In genomic region chr5:135832729-135833128, GRCm38 (mm10) we compare ENCODE assay signal across 13 mouse cellular contexts. TPM values are rescaled to one million over a fixed set of nuclear protein-coding genes. Genes with fewer than 3 reads are reported as not detected.
A peak's percentile ranks its signal among the peaks of the same experiment; 100 is the strongest.
DNase-seq lines count a peak whose midpoint lies in the region; ATAC-seq lines count a peak whose summit lies in the region.
"Had no signal": no experiment of that assay in that cellular context is flagged by ENCODE, and none has a peak within 500 bp of the region (broad histone marks: within the 10 kb centered on the region; RNA-seq: fewer than 3 reads in every experiment).

No protein-coding gene starts in this region.

- H3K9ac ChIP-seq in neural tube, embryonic 13.5 days: no peak overlapping the region
- no peak overlapping the region for H3K9ac ChIP-seq in forebrain, embryonic 16.5 days (replicated peaks; ENCODE audit: low read depth, low read length)
- H3K9ac ChIP-seq: kidney, embryonic 15.5 days had no signal

- H3K9me3 ChIP-seq in neural tube, embryonic 13.5 days: no peaks in the 10 kb centered on the region
- no peaks in the 10 kb centered on the region for H3K9me3 ChIP-seq in forebrain, embryonic 16.5 days (ENCODE audit: control insufficient read depth, low read length)
- H3K9me3 ChIP-seq: kidney, embryonic 15.5 days; megakaryocyte, embryonic 14.5 days had no signal

- 0 out of 2 replicates have a peak, but pooled peaks cover 4% of the 10 kb centered on the region for H3K27me3 ChIP-seq in neural tube, embryonic 13.5 days
- no peaks in the 10 kb centered on the region for H3K27me3 ChIP-seq in forebrain, embryonic 16.5 days (replicated peaks; ENCODE audit: control insufficient read depth, insufficient read depth, low read length)

- peak overlapping the region; percentile 35 for H3K27ac ChIP-seq in neural tube, embryonic 13.5 days (replicated peaks)
- peak overlapping the region; percentile 67 for H3K27ac ChIP-seq in forebrain, embryonic 16.5 days (ENCODE audit: low read length)
- H3K27ac ChIP-seq: kidney, embryonic 15.5 days had no signal

- H3K4me2 ChIP-seq in neural tube, embryonic 13.5 days: no peak overlapping the region
- no peak overlapping the region; the same call in none of the 2 replicates for H3K4me2 ChIP-seq in forebrain, embryonic 16.5 days (ENCODE audit: low read length)
- H3K4me2 ChIP-seq: kidney, embryonic 15.5 days had no signal

- peaks cover 39% of the 10 kb centered on the region for H3K4me1 ChIP-seq in neural tube, embryonic 13.5 days (replicated peaks)
- H3K4me1 ChIP-seq in forebrain, embryonic 16.5 days (replicated peaks; ENCODE audit: control insufficient read depth, insufficient read depth, low read length): peaks cover 25% of the 10 kb centered on the region

- no peak for DNase-seq in neural tube, embryonic 10.5 days (ENCODE audit: extremely low spot score, low spot score)
- peak; percentile 49 to 54 for DNase-seq in left cerebral cortex, postnatal 36 days (ENCODE audit: low spot score in 2 of 2)
- peak; percentile 93 for DNase-seq in telencephalon, adult 2 months (ENCODE audit: low read depth, low spot score)
- no peak for DNase-seq in lung, postnatal 14 days
- DNase-seq in thymus, postnatal 4 days: no peak

- no peak for ATAC-seq in neural tube, embryonic 13.5 days (ENCODE audit: low read depth)
- 0 out of 2 replicates have a peak, but pooled peaks have one; percentile 27 for ATAC-seq in forebrain, embryonic 16.5 days

- no peak overlapping the region for H3K4me3 ChIP-seq in neural tube, embryonic 13.5 days
- no peak overlapping the region for H3K4me3 ChIP-seq in forebrain, embryonic 16.5 days (replicated peaks; ENCODE audit: low read length)
- H3K4me3 ChIP-seq: erythroblast, embryonic 14.5 days; kidney, embryonic 15.5 days; megakaryocyte, embryonic 14.5 days had no signal

- H3K36me3 ChIP-seq in neural tube, embryonic 13.5 days: 0 out of 2 replicates have a peak, but pooled peaks cover 7% of the 10 kb centered on the region
- H3K36me3 ChIP-seq in forebrain, embryonic 16.5 days (ENCODE audit: control insufficient read depth, insufficient read depth): no peaks in the 10 kb centered on the region
- H3K36me3 ChIP-seq: kidney, embryonic 15.5 days had no signal

- intact Hi-C loops in left cerebral cortex, postnatal 36 days (cut with DNase I): no loop called here

- 29% methylated on average over 4 of the region's 4 CpGs for WGBS in neural tube, embryonic 13.5 days
- WGBS in forebrain, embryonic 16.5 days: 19% methylated on average over 4 of the region's 4 CpGs

RNA-seq across cellular contexts. Expression of gene Srrm3, which starts 26.0 kb away (rescaled TPM):
- polyA plus RNA-seq in neural tube, embryonic 13.5 days (2015; fragmentation: Nextera tagmentation; extraction: Ambion mirVana): 77.2 and 85.9 TPM in 2 replicates
- polyA plus RNA-seq in forebrain, embryonic 16.5 days (2015; fragmentation: Nextera tagmentation; extraction: Ambion mirVana): 44.0 and 60.9 TPM in 2 replicates
- total RNA-seq in left cerebral cortex, postnatal 36 days (2021): 100 to 1,000 TPM in 1 of 2 experiments, 10 to 100 TPM in 1; 65.0 to 119 TPM
- total RNA-seq: heart, postnatal 25 days had no signal
- polyA plus RNA-seq: erythroblast, embryonic 14.5 days; liver, embryonic 16.5 days had no signal

RNA-seq across cellular contexts. Expression of gene Mdh2, which starts 54.4 kb away (rescaled TPM):
- 607 and 633 TPM in 2 replicates for polyA plus RNA-seq in neural tube, embryonic 13.5 days (2015; fragmentation: Nextera tagmentation; extraction: Ambion mirVana)
- 562 and 563 TPM in 2 replicates for polyA plus RNA-seq in forebrain, embryonic 16.5 days (2015; fragmentation: Nextera tagmentation; extraction: Ambion mirVana)
- total RNA-seq in left cerebral cortex, postnatal 36 days (2021): 100 to 1,000 TPM; 374 to 435 TPM

RNA-seq across cellular contexts. Expression of gene Styxl1, which starts 54.5 kb away (rescaled TPM):
- 0.68 TPM in 1 of 2 replicates, not detected in the other for polyA plus RNA-seq in neural tube, embryonic 13.5 days (2015; fragmentation: Nextera tagmentation; extraction: Ambion mirVana)
- polyA plus RNA-seq in forebrain, embryonic 16.5 days (2015; fragmentation: Nextera tagmentation; extraction: Ambion mirVana): 0.23 and 0.35 TPM in 2 replicates
- not detected for total RNA-seq in left cerebral cortex, postnatal 36 days (2021)
- total RNA-seq: heart, postnatal 25 days; left cerebral cortex, postnatal 10 days had no signal
- polyA plus RNA-seq: erythroblast, embryonic 14.5 days had no signal

RNA-seq across cellular contexts. Expression of gene Hspb1, which starts 55.0 kb away (rescaled TPM):
- polyA plus RNA-seq in neural tube, embryonic 13.5 days (2015; fragmentation: Nextera tagmentation; extraction: Ambion mirVana): 15.8 and 19.3 TPM in 2 replicates
- 7.3 and 9.6 TPM in 2 replicates for polyA plus RNA-seq in forebrain, embryonic 16.5 days (2015; fragmentation: Nextera tagmentation; extraction: Ambion mirVana)
- 10 to 100 TPM; 11.6 to 24.2 TPM for total RNA-seq in left cerebral cortex, postnatal 36 days (2021)

Comparison
In these comparisons a context has a peak if more than half of its experiments do, and no peak if none do; other contexts are left out.
1. DNase-seq: peak in left cerebral cortex, postnatal 36 days (2 of 2) and telencephalon, adult 2 months (single experiment); none in neural tube, embryonic 10.5 days (single experiment), lung, postnatal 14 days (single experiment) and thymus, postnatal 4 days (single experiment).